Mouse (Mus musculus) C3H10T1/2 (cell line): ENCODE data around the gene Cabp5. TPM values are rescaled to one million over a fixed set of nuclear protein-coding genes. Genes with fewer than 3 reads are reported as not detected.

Source experiments
- polyA plus RNA-seq, 2 experiments: library from polyadenylated mRNA; unstranded; fragments of >200 nt; fragmentation: generic; extraction: Trizol; gene quantifications; one replicate each; pipeline ENCODE4 v1.2.1; 2012; ENCODE audit warnings: missing spikeins in 2 of 2

Cabp5 gene
- not detected for polyA plus RNA-seq

GRCm38 (mm10) chr7:13397832-13398231 is at the start of gene Cabp5:
Gene Cabp5, plus strand, starts transcription at chr7:13398132.

DNA sequence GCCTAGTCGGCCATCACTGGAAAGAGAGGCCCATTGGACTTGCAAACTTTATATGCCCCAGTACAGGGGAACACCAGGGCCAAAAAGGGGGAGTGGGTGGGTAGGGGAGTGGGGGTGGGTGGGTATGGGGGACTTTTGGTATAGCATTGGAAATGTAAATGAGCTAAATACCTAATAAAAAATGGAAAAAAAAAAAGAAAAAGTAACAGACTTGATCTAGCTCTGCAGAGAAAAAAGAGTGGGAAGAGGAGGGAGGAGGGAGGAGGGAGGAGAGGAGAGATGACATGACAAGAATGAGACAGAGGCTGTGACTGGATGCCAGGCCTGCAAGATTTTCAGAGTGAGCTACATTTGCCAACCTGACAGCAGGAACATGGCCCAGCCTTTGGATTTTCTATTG is 52.6 kb downstream of the Cabp5 start, which contains the start of gene Bsph1:
Gene Bsph1, plus strand, starts transcription at position 301 of the 400 bp plus-strand sequence.

Other genes starting within 250 kb of the Cabp5 start
- gene Vmn1r88, start 238.6 kb upstream of the Cabp5 start, polyA plus RNA-seq: under 1 TPM in 1 of 2 experiments, not detected in 1; 0.02 TPM
- gene Vmn1r89, start 185.1 kb upstream of the Cabp5 start, polyA plus RNA-seq: not detected
- gene Lig1, start 120.8 kb upstream of the Cabp5 start, polyA plus RNA-seq: 100 to 1,000 TPM in 1 of 2 experiments, 10 to 100 TPM in 1; 40.3 to 121 TPM
- gene Zswim9, start 119.4 kb upstream of the Cabp5 start, polyA plus RNA-seq: 1 to 10 TPM in 1 of 2 experiments, under 1 TPM in 1; 0.66 to 5.3 TPM
- gene Pla2g4c, start 73.5 kb upstream of the Cabp5 start, polyA plus RNA-seq: under 1 TPM; 0.01 to 0.09 TPM
- gene Bsph1, start 52.7 kb downstream of the Cabp5 start, polyA plus RNA-seq: not detected
- not detected for gene Bsph2, start 172.9 kb downstream of the Cabp5 start, polyA plus RNA-seq
- not detected for gene Sult2a5, start 225.8 kb downstream of the Cabp5 start, polyA plus RNA-seq